Mouse (Mus musculus) kidney, embryonic 15.5 days (tissue): Measurements from ENCODE around the gene Olfr1338. TPM values are rescaled to one million over a fixed set of nuclear protein-coding genes. Genes with fewer than 3 reads are reported as not detected.
"Not testable (repeated sequence)": the region's sequence is repeated elsewhere in the genome, so short reads cannot be mapped to it uniquely, and the experiment has no call there.

Experiments used
- ATAC-seq: fragments of 200-750 bp; cut with Nextera tagmentation; replicated peaks from 2 replicates; pipeline ENCODE4 v1.8.0; 2017; ENCODE audit warnings: moderate TSS enrichment; ENCODE audit not compliant: low FRiP score
- H3K27ac ChIP-seq: fragments of 300-500 bp; sonication (generic); 2 replicates; pipeline ENCODE4 v1.5.1; 2015; ENCODE audit warnings: mild to moderate bottlenecking, inconsistent platforms
- H3K27me3 ChIP-seq: fragments of 300-500 bp; sonication (generic); 2 replicates; pipeline ENCODE4 v1.6.1; 2015; ENCODE audit warnings: inconsistent platforms
- H3K36me3 ChIP-seq: fragments of 300-500 bp; sonication (generic); 2 replicates; pipeline ENCODE4 v1.6.1; 2015; ENCODE audit warnings: inconsistent platforms
- H3K4me1 ChIP-seq: fragments of 300-500 bp; sonication (generic); 2 replicates; pipeline ENCODE4 v1.6.1; 2015; ENCODE audit warnings: inconsistent platforms
- H3K4me2 ChIP-seq: fragments of 300-500 bp; sonication (generic); 2 replicates; pipeline ENCODE4 v1.6.1; 2015; ENCODE audit warnings: moderate library complexity, mild to moderate bottlenecking, inconsistent platforms
- H3K4me3 ChIP-seq: fragments of 300-500 bp; sonication (generic); replicated peaks from 2 replicates; pipeline ENCODE4 v1.5.1; 2015; ENCODE audit warnings: mild to moderate bottlenecking, inconsistent platforms
- H3K9ac ChIP-seq: fragments of 300-500 bp; sonication (generic); 2 replicates; pipeline ENCODE4 v1.6.1; 2015; ENCODE audit warnings: mild to moderate bottlenecking, inconsistent platforms
- H3K9me3 ChIP-seq: fragments of 300-500 bp; sonication (generic); replicated peaks from 2 replicates; pipeline ENCODE4 v1.6.1; 2016; ENCODE audit warnings: inconsistent platforms
- WGBS: fragments of 180-500 bp; shearing (Covaris S2); methylation state at CpG from one replicate; pipeline ENCODE4 v1.1.7; 2015; ENCODE audit warnings: mixed read lengths; 5-methylcytosine and 5-hydroxymethylcytosine counted together
- polyA plus RNA-seq: library from polyadenylated mRNA; unstranded; fragments of >200 nt; fragmentation: Nextera tagmentation; extraction: Ambion mirVana; gene quantifications from 2 replicates; pipeline ENCODE4 v1.2.1, GENCODE M21; 2015

Olfr1338 gene
- polyA plus RNA-seq = not detected in 2 replicates

DNA sequence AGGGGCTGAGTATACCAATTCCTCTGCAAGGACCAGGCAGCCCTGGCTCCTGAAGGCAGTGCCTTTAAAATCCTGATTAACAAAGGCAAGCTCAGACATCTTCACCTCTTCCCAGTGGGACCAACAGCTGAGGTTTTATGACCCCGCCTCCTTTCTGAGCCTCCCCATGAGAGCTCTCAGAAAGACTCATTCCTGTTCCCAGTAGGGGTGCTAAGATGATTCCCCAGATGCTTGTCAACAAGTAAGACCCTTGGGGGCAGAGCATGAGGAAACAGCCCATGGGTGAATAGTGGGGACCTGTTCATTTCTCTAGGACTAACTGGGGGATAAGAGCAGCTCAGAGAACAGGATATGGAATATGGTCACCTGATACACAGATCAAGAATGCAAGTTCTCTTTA is at the start of gene Olfr1338:
Gene Olfr1338 (minus strand): TSS at position 101 of the 400 bp plus-strand sequence.
- no peak within 1 kb of the TSS for H3K9ac ChIP-seq
- no peak within 1 kb of the TSS for H3K4me2 ChIP-seq
- no peaks in the 10 kb centered on the region for H3K36me3 ChIP-seq
- ATAC-seq = no peak
- H3K27ac ChIP-seq = no peak within 1 kb of the TSS
- 88% methylated on average over 1 of the region's 1 CpGs for WGBS
- no peak within 1 kb of the TSS for H3K4me3 ChIP-seq
- no peaks in the 10 kb centered on the region for H3K4me1 ChIP-seq
- H3K27me3 ChIP-seq = no peaks in the 10 kb centered on the region
- H3K9me3 ChIP-seq = no peaks in the 10 kb centered on the region

DNA sequence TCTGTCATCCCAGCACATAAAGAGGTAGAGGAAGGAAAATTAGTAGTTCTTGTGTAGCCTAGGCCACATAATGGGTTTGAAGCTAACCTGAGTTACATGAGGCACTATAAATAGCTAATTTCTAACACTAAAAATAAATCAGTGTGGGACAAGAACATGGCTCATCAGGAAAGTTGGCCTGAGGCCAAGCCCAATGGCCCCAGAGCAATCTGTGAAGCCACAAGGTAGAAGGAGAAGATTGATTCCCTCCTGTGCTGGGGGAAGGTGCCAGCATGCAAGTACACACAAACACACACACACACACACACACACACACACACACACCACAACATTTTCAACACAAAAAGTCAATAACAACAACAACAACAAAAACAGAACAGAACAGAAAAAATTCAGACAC is 34.3 kb upstream of the Olfr1338 start:
- H3K4me3 ChIP-seq, H3K9ac ChIP-seq, H3K36me3 ChIP-seq, ATAC-seq, H3K27ac ChIP-seq, H3K4me1 ChIP-seq, H3K9me3 ChIP-seq, H3K4me2 ChIP-seq, H3K27me3 ChIP-seq: not testable (repeated sequence)

DNA sequence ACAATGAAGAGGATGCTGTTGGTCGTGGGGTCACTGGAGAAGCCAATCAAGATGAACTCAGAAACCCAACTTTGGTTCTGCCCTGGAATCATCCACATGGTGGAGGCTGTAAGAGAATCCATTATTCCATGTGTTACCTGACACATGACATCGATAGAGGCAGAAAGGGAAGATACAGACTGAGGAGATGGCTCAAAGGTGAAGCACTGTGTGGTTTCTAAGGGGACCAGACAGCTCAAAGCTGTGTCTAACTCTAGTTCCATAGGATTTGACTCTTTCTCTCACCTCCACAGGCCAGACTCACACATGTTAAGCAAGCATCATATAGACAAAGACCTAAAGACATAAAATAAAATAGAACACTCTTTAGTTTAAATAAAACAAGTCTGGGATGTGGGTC is 23.9 kb upstream of the Olfr1338 start, which contains the start of gene Olfr1337:
Gene Olfr1337 (minus strand): TSS at position 101 of the 400 bp plus-strand sequence.
- Histone ChIP-seq H3K27me3 (no peaks in the 10 kb centered on the region), H3K9me3 (no peaks in the 10 kb centered on the region)
- 72% methylated on average over 2 of the region's 2 CpGs for WGBS

DNA sequence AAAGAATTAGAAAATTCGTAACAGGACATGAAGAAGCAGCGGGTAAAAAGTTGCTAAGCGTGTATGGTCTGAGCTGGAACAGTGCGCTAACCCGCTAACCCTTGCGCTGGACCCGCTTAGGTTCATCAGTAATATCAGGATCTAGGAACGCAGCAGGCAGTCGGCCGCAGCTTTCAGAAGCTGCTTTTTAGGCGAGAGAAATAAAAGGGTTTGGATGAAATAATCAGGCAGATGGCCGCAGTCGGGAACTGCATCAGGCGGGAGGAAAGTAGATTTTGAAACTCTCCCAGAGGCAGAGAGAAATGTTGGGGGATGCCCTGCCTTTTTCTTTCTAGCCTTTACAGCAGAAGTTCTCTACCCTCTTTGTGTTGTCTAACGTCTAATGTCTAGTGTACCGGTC is 16.7 kb downstream of the Olfr1338 start:
- H3K4me1 ChIP-seq = no peaks in the 10 kb centered on the region
- no peaks in the 10 kb centered on the region for H3K36me3 ChIP-seq
- no peak overlapping the region for H3K4me3 ChIP-seq
- no peak overlapping the region for H3K4me2 ChIP-seq
- peaks cover 8% of the 10 kb centered on the region; the same call in 1 of the 2 replicates for H3K9me3 ChIP-seq
- H3K9ac ChIP-seq = no peak overlapping the region
- WGBS = 8% methylated on average over 16 of the region's 16 CpGs
- H3K27ac ChIP-seq = no peak overlapping the region
- no peak for ATAC-seq
- H3K27me3 ChIP-seq = peaks cover 29% of the 10 kb centered on the region

More for the DNA sequence above, 23.9 kb upstream of the Olfr1338 start, which contains the start of gene Olfr1337:
- Histone ChIP-seq H3K27ac (no peak within 1 kb of the TSS), H3K4me2 (no peak within 1 kb of the TSS), H3K4me3 (no peak within 1 kb of the TSS), H3K36me3 (no peaks in the 10 kb centered on the region), H3K9ac (no peak within 1 kb of the TSS), H3K4me1 (no peaks in the 10 kb centered on the region)
- no peak for ATAC-seq

DNA sequence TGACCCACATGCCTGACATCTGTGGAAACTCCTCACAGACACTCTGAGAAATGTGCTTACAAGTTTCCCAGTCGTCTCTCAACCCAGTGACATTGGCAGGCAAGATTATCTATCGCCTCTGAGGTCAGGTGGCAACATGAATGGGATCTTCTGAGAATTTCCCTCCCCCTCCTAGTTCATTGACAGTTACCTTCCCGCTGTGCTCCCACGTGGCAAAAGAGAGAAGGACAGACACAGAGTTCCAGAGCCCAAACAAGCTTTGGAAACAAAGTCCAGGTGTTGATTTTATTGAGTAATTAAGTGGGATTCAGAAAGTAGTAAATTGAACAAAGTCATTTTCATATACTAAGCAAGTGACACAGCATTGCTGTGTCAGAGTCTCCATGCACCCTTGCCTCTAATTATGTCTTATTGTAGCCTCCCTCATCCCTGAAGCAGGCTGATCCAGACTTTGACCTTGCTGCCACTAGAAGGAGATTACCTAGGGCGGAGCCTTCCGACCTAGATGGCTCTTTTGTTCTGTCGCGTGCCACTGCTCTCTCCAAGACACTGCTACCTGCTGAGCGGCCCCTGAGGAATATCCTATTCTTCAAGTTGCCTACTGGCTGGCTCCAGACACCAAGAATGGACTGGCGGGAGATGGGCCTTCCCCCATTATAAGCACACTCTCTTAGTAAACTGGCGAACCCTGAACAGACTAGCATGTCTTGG is 17.4 kb downstream of the Olfr1338 start:
- Histone ChIP-seq H3K36me3 (no peaks in the 10 kb centered on the region), H3K4me2 (no peak overlapping the region), H3K9ac (no peak overlapping the region), H3K4me1 (no peaks in the 10 kb centered on the region), H3K9me3 (peaks cover 1% of the 10 kb centered on the region; the same call in 1 of the 2 replicates), H3K4me3 (no peak overlapping the region), H3K27me3 (peaks cover 29% of the 10 kb centered on the region), H3K27ac (no peak overlapping the region)
- ATAC-seq = no peak
- 8% methylated on average over 11 of the region's 11 CpGs for WGBS

DNA sequence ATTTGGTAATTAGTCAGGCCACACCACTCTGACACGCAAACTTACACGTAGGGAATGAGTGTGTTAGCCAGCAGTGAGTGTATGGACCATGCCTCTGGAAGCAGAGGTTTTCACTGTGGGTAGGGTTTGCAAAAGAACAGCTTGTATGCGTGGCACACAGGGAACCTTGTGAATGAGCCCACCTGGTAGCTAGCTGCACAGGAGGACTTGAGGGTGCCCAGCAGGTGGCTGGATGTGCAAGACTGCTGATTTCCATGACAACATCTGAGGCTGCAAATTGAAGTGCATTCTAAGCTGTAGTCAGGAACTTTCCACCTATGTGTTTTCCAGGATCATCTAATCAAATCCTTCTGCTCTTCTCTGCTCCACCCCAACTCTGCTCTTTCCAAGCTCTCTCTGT is 19.0 kb downstream of the Olfr1338 start:
- Histone ChIP-seq H3K9ac (no peak overlapping the region), H3K27ac (no peak overlapping the region)

DNA sequence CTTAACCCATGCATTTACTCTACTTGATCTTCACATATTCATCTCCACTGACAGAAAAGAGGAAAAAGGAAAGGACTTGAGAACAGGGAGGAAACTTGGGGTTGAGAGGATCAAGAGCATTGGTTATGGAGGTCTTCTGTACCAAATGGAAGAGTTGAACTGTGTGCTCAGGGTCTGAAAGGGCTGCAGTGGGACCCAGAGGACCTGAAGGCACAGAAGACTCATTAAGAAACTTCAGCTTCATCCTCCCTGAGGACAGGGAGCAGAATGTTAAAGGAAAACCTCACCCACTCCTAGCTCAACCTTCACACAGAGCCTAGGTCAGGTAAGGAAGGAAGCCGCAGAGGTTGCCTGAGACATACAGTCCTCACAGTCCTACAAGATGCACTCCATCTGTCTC is 26.7 kb downstream of the Olfr1338 start, which contains the start of gene Olfr1339:
Gene Olfr1339 (plus strand): TSS at position 301 of the 400 bp plus-strand sequence.
- H3K9me3 ChIP-seq = no peaks in the 10 kb centered on the region
- H3K27ac ChIP-seq = no peak within 1 kb of the TSS
- H3K9ac ChIP-seq = no peak within 1 kb of the TSS
- no peak within 1 kb of the TSS for H3K4me3 ChIP-seq
- no peaks in the 10 kb centered on the region for H3K4me1 ChIP-seq
- 100% methylated on average over 1 of the region's 1 CpGs for WGBS
- H3K36me3 ChIP-seq = no peaks in the 10 kb centered on the region
- no peak within 1 kb of the TSS for H3K4me2 ChIP-seq
- no peak for ATAC-seq
- no peaks in the 10 kb centered on the region for H3K27me3 ChIP-seq

More for the DNA sequence above, 19.0 kb downstream of the Olfr1338 start:
- H3K27me3 ChIP-seq = peaks cover 29% of the 10 kb centered on the region
- whole genome bisulfite sequencing = 69% methylated on average over 3 of the region's 3 CpGs
- no peaks in the 10 kb centered on the region for H3K9me3 ChIP-seq
- no peak overlapping the region for H3K4me3 ChIP-seq
- no peak overlapping the region for H3K4me2 ChIP-seq
- no peaks in the 10 kb centered on the region for H3K4me1 ChIP-seq
- no peaks in the 10 kb centered on the region for H3K36me3 ChIP-seq
- no peak for ATAC-seq

DNA sequence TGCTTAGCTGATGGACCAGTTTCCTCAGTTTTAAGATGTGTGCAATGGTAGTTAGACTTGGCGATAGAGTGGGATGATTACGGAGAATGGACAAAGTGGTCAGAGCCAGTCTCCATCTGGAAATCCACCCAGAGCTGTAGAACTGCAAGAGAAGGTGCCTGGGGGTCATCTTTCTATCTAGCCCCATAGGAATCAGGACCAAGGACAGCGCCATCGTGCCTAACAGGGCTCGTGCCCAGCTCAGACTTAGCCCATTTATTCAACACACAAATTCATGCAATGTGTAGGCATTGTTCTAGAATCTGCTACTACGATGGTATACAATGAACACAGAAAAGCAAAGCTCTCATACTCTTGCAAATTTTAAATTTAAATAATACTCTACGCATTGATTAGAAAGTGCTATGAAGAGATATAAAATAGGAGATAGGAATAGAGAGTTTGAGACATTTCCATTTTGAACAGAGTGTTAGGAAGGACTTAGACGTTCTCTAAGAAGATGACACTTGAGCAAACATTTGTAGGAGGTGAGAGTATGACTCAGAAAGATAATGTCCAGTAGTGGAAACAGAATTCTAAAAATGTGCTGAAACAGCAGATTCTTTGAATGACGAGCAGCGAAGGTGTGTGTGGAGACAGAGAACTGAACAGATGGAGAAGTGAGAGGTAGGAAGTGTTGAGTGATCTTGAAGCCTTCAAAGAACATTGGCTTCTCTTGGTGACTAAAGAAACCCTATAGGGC is 36.6 kb downstream of the Olfr1338 start:
- ATAC-seq = no peak
- 55% methylated on average over 10 of the region's 10 CpGs for WGBS
- H3K4me3 ChIP-seq = no peak overlapping the region
- H3K36me3 ChIP-seq = no peaks in the 10 kb centered on the region
- no peak overlapping the region for H3K27ac ChIP-seq
- H3K9me3 ChIP-seq = no peaks in the 10 kb centered on the region
- H3K9ac ChIP-seq = no peak overlapping the region
- H3K27me3 ChIP-seq = no peaks in the 10 kb centered on the region
- H3K4me1 ChIP-seq = no peaks in the 10 kb centered on the region
- no peak overlapping the region for H3K4me2 ChIP-seq

DNA sequence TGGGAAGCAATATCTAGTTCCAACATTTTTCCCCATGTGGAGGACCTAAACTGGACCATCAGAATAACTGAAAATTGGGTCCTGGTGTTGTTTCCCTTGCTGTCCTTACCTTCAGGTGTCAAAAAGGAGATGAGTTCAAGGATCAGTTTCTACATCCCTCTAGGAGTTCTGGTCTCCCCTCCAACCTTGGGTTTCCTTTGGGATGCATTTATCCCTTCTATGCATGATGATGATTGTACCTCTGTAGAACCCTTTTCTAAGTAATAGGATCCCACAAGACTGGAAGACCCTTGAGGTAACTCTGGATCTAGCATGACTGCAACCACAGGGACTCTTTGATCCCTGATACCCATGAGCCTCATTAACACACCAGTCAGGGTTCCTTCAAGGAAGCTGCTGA is 38.7 kb downstream of the Olfr1338 start, which contains the start of gene Olfr1340:
Gene Olfr1340 (plus strand): TSS at position 301 of the 400 bp plus-strand sequence.
- Histone ChIP-seq H3K4me2 (no peak within 1 kb of the TSS), H3K36me3 (no peaks in the 10 kb centered on the region), H3K9ac (no peak within 1 kb of the TSS), H3K4me1 (no peaks in the 10 kb centered on the region), H3K27ac (no peak within 1 kb of the TSS), H3K27me3 (no peaks in the 10 kb centered on the region), H3K9me3 (no peaks in the 10 kb centered on the region), H3K4me3 (no peak within 1 kb of the TSS)
- no peak for ATAC-seq

DNA sequence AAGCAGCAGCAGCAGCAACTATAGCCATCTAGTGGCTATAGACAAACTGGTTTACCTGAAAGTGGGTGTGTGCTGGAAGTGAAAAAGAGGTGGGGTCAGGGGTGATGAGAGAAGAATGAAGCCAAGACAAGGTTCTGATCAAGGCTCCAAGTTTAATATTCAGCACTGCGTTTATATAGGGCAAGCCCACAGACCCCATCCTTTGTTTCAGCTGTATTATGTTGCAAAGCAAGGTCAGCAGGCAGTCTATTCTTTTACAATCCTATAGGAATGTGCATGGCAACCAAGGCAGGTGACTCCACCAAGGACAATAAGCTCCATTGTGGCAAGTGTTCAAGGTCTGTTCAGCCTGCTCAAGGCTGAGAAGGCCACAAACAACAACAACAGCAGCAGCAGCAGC is 46.9 kb downstream of the Olfr1338 start:
- ATAC-seq = no peak
- Histone ChIP-seq H3K4me1 (no peaks in the 10 kb centered on the region), H3K9ac (no peak overlapping the region), H3K36me3 (no peaks in the 10 kb centered on the region), H3K27ac (no peak overlapping the region), H3K27me3 (no peaks in the 10 kb centered on the region), H3K4me3 (no peak overlapping the region), H3K4me2 (no peak overlapping the region), H3K9me3 (no peaks in the 10 kb centered on the region)
- 52% methylated on average over 1 of the region's 1 CpGs for WGBS

DNA sequence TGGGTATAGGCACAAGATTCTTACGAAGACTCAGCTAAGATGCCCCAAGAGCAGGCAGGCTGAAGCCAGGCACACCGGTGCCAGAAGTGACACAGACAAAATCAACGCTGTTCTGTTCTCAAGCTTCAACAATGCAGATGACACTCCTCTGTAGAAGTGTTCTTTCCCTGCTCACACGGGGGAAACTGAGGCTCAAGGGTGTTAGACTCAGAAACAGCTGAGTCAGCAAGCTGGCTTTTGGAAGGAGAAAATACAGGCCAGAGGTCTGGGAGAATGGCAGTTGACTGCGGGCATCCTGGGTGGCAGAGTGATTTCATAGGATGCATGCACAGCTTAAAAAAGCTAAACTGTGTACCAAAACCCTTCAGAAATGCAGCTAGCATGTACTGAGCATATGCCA is 50.5 kb downstream of the Olfr1338 start:
- no peaks in the 10 kb centered on the region for H3K9me3 ChIP-seq
- ATAC-seq = no peak
- H3K4me2 ChIP-seq = no peak overlapping the region
- no peak overlapping the region for H3K9ac ChIP-seq
- no peak overlapping the region for H3K4me3 ChIP-seq
- 0 out of 2 replicates have a peak, but pooled peaks cover 4% of the 10 kb centered on the region for H3K27me3 ChIP-seq
- no peaks in the 10 kb centered on the region for H3K4me1 ChIP-seq
- WGBS = 83% methylated on average over 5 of the region's 5 CpGs
- H3K27ac ChIP-seq = no peak overlapping the region
- no peaks in the 10 kb centered on the region for H3K36me3 ChIP-seq

DNA sequence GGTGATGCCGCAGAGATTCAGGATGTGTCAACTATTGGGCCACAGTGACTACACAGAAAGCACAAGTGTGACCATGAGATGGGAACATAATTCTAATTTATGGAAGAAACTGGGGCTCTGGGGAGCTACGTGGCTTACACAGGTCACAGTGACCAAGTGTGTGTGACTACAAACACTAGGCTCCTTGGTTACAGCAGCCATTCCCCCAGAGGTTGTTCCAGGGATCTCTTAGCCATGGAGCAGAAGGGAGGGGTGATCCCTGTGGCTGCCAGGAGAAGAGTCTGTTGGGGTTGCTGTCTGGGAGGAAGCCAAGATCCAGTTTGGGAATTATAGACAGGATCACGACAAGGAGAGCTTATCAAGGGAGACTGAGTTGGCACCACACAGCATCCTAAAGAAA is 55.3 kb downstream of the Olfr1338 start, which contains the start of gene Olfr1341:
Gene Olfr1341 (plus strand): TSS at position 301 of the 400 bp plus-strand sequence.
- H3K9me3 ChIP-seq = no peaks in the 10 kb centered on the region
- 0 out of 2 replicates have a peak, but pooled peaks cover 4% of the 10 kb centered on the region for H3K27me3 ChIP-seq
- no peaks in the 10 kb centered on the region for H3K36me3 ChIP-seq
- H3K4me2 ChIP-seq = no peak within 1 kb of the TSS
- no peak within 1 kb of the TSS for H3K4me3 ChIP-seq
- no peaks in the 10 kb centered on the region for H3K4me1 ChIP-seq
- H3K27ac ChIP-seq = no peak within 1 kb of the TSS
- no peak within 1 kb of the TSS for H3K9ac ChIP-seq
- WGBS = 65% methylated on average over 3 of the region's 3 CpGs
- ATAC-seq = no peak
